Mouse (Mus musculus) cerebellum, postnatal 36 days (tissue): ENCODE measurements around the gene Dmgdh.
A peak's percentile ranks its signal among the peaks of the same experiment; 100 is the strongest.

Experiments
- DNase-seq, 2 experiments: peaks; one replicate each; pipeline ENCODE4 v3.0.0; 2021 to 2022; ENCODE audit warnings: mixed read lengths in 2 of 2

The Dmgdh gene

GRCm38 (mm10) chr13:93711226-93711625, 37.0 kb downstream of the Dmgdh start:
- DNase-seq = no peak

GRCm38 (mm10) chr13:93712362-93712761, 38.1 kb downstream of the Dmgdh start:
- no peak for DNase-seq

GRCm38 (mm10) chr13:93713826-93714225, 39.6 kb downstream of the Dmgdh start:
- no peak for DNase-seq

GRCm38 (mm10) chr13:93717113-93717512, 42.9 kb downstream of the Dmgdh start:
- no peak for DNase-seq

GRCm38 (mm10) chr13:93718948-93719347, 44.7 kb downstream of the Dmgdh start:
- DNase-seq = peak; percentile 67

- no peak for DNase-seq
These were observed 47.7 kb downstream of the Dmgdh start for GRCm38 (mm10) chr13:93721916-93722315.

- DNase-seq = no peak
These were observed 49.2 kb downstream of the Dmgdh start for GRCm38 (mm10) chr13:93723455-93723854.

- DNase-seq = peak; percentile 22 to 30
These were observed 50.0 kb downstream of the Dmgdh start for GRCm38 (mm10) chr13:93724206-93724605.

- DNase-seq = no peak
These were observed 61.0 kb downstream of the Dmgdh start for GRCm38 (mm10) chr13:93735131-93735636.

GRCm38 (mm10) chr13:93744118-93744517, 69.9 kb downstream of the Dmgdh start:
- DNase-seq = no peak

- no peak for DNase-seq
These were observed 78.6 kb downstream of the Dmgdh start for GRCm38 (mm10) chr13:93752597-93753400.

- DNase-seq = no peak
These were observed 80.9 kb downstream of the Dmgdh start for GRCm38 (mm10) chr13:93755084-93755483.

- no peak for DNase-seq
These were observed 82.4 kb downstream of the Dmgdh start for GRCm38 (mm10) chr13:93756674-93757073.

- DNase-seq = no peak
These were observed 83.3 kb downstream of the Dmgdh start for GRCm38 (mm10) chr13:93757514-93757913.

- no peak for DNase-seq
These were observed 84.1 kb downstream of the Dmgdh start for GRCm38 (mm10) chr13:93758149-93758898.

GRCm38 (mm10) chr13:93761831-93762230, 87.6 kb downstream of the Dmgdh start:
- no peak for DNase-seq

GRCm38 (mm10) chr13:93762879-93763278, 88.6 kb downstream of the Dmgdh start:
- no peak for DNase-seq

GRCm38 (mm10) chr13:93764321-93764973, 90.2 kb downstream of the Dmgdh start:
- DNase-seq = no peak

GRCm38 (mm10) chr13:93771031-93771587, 96.9 kb downstream of the Dmgdh start:
- DNase-seq = no peak

GRCm38 (mm10) chr13:93771588-93772278, 97.5 kb downstream of the Dmgdh start, which contains the start of gene Arsb:
Gene Arsb (plus strand): TSS chr13:93771630.
- DNase-seq = peak; percentile 88 to 89

GRCm38 (mm10) chr13:93772279-93772636, 98.0 kb downstream of the Dmgdh start:
- no peak for DNase-seq

- DNase-seq = no peak
These were observed 98.6 kb downstream of the Dmgdh start for GRCm38 (mm10) chr13:93772861-93773260.
